In the genomic region with DNA sequence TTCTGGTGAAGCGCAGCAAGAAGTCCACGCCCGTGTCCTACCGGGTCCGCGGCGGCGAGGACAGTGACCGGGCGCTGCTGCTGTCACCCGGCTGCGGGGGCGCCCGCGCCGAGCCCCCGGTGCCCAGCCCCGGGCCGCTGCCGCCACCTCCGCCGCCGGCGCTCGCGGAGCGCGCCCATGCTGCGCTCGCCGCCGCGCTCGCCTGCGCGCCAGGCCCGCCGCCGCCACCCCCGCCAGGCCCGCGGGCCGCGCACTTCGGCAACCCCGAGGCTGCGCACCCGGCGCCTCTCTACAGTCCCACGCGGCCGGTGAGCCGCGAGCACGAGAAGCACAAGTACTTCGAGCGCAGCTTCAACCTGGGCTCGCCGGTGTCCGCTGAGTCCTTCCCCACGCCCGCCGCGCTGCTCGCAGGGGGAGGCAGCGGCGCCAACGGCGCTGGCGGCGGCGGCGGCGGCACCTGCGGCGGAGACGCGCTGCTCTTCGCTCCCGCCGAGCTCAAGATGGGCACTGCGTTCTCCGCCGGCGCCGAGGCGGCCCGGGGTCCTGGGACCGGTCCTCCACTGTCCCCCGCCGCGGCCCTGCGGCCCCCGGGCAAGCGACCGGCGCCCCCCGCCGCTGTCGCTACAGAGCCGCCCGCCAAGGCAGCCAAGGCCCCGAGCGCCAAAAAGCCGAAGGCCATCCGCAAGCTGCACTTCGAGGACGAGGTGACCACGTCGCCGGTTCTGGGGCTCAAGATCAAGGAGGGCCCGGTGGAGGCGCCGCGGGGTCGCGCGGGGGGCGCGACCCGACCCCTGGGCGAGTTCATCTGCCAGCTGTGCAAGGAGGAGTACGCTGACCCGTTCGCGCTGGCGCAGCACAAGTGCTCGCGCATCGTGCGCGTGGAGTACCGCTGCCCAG, we compare ENCODE assay signal across 8 mouse cellular contexts. TPM values are rescaled to one million over a fixed set of nuclear protein-coding genes. Genes with fewer than 3 reads are reported as not detected.
DNase-seq lines count a peak whose midpoint lies in the region; ATAC-seq and TF ChIP-seq lines count a peak whose summit lies in the region.
"Had no signal": no experiment of that assay in that cellular context is flagged by ENCODE, and none has a peak within 500 bp of the region (broad histone marks: within the 10 kb centered on the region; RNA-seq: fewer than 3 reads in every experiment).

No protein-coding gene starts in this region.

- 0 out of 2 replicates have a peak overlapping the region, but pooled peaks have one; percentile 4 for H3K9ac ChIP-seq in lung, embryonic 16.5 days (ENCODE audit: low read length)
- peak overlapping the region; percentile 32; the same call in 1 of the 2 replicates for H3K9ac ChIP-seq in intestine, embryonic 15.5 days
- peak overlapping the region; percentile 90 for H3K9ac ChIP-seq in midbrain, embryonic 16.5 days (ENCODE audit: low read depth, low read length)

- H3K27ac ChIP-seq in lung, embryonic 16.5 days (ENCODE audit: low read length), result no peak overlapping the region
- H3K27ac ChIP-seq in embryonic fibroblast, embryonic 13.5 days (ENCODE audit: insufficient read depth, low read length), result no peak overlapping the region
- 0 out of 2 replicates have a peak overlapping the region, but pooled peaks have one; percentile 6 for H3K27ac ChIP-seq in intestine, embryonic 15.5 days
- peak overlapping the region; percentile 95 for H3K27ac ChIP-seq in midbrain, embryonic 16.5 days (ENCODE audit: low read length)

- no peaks in the 10 kb centered on the region for H3K9me3 ChIP-seq in lung, embryonic 16.5 days (ENCODE audit: control insufficient read depth, low read length)
- no peaks in the 10 kb centered on the region for H3K9me3 ChIP-seq in intestine, embryonic 15.5 days
- H3K9me3 ChIP-seq in midbrain, embryonic 16.5 days (replicated peaks; ENCODE audit: control insufficient read depth, low read length, poor library complexity, severe bottlenecking), result no peaks in the 10 kb centered on the region

- ATAC-seq in lung, embryonic 16.5 days (ENCODE audit: low read depth), result peak; percentile 15; the same call in 1 of the 2 replicates
- peak; percentile 18; the same call in 1 of the 2 replicates for ATAC-seq in intestine, embryonic 15.5 days
- ATAC-seq in midbrain, embryonic 16.5 days, result peak; percentile 44

- peaks cover 93% of the 10 kb centered on the region for H3K27me3 ChIP-seq in lung, embryonic 16.5 days (ENCODE audit: control insufficient read depth, insufficient read depth, low read depth, low read length)
- peaks cover 86% of the 10 kb centered on the region for H3K27me3 ChIP-seq in intestine, embryonic 15.5 days (replicated peaks)
- 0 out of 2 replicates have a peak, but pooled peaks cover under 1% of the 10 kb centered on the region for H3K27me3 ChIP-seq in midbrain, embryonic 16.5 days (ENCODE audit: control insufficient read depth, insufficient read depth, low read depth, low read length)

- H3K4me2 ChIP-seq in lung, embryonic 16.5 days (ENCODE audit: low read depth, low read length), result peak overlapping the region; percentile 95
- H3K4me2 ChIP-seq in intestine, embryonic 15.5 days (replicated peaks), result peak overlapping the region; percentile 98
- peak overlapping the region; percentile 90 for H3K4me2 ChIP-seq in midbrain, embryonic 16.5 days (ENCODE audit: low read length)

- peak overlapping the region; percentile 55 for H3K4me3 ChIP-seq in lung, embryonic 16.5 days (ENCODE audit: low read length)
- peak overlapping the region; percentile 31 for H3K4me3 ChIP-seq in embryonic fibroblast, embryonic 13.5 days (ENCODE audit: insufficient read depth, low read length)
- H3K4me3 ChIP-seq in intestine, embryonic 15.5 days (replicated peaks), result peak overlapping the region; percentile 51
- peak overlapping the region; percentile 81 for H3K4me3 ChIP-seq in midbrain, embryonic 16.5 days (ENCODE audit: low read depth, low read length)
- H3K4me3 ChIP-seq: myocyte had no signal

- no peak for TF ChIP-seq CTCF in embryonic fibroblast, embryonic 13.5 days (IDR thresholded peaks at IDR 0.05; ENCODE audit: borderline replicate concordance, insufficient read depth, low read length)

- no peak for TF ChIP-seq POLR2A in embryonic fibroblast, embryonic 13.5 days (IDR thresholded peaks at IDR 0.05; ENCODE audit: low read depth, low read length)

- H3K36me3 ChIP-seq in lung, embryonic 16.5 days (ENCODE audit: control insufficient read depth, insufficient read depth, low read length), result no peaks in the 10 kb centered on the region
- H3K36me3 ChIP-seq in intestine, embryonic 15.5 days, result no peaks in the 10 kb centered on the region
- no peaks in the 10 kb centered on the region for H3K36me3 ChIP-seq in midbrain, embryonic 16.5 days (ENCODE audit: control insufficient read depth, insufficient read depth, low read length)

- H3K4me1 ChIP-seq in lung, embryonic 16.5 days (replicated peaks; ENCODE audit: control insufficient read depth, insufficient read depth, low read length), result peaks cover 35% of the 10 kb centered on the region
- H3K4me1 ChIP-seq in embryonic fibroblast, embryonic 13.5 days (ENCODE audit: control insufficient read depth, insufficient read depth, low read length), result no peaks in the 10 kb centered on the region; the same call in 1 of the 2 replicates
- H3K4me1 ChIP-seq in intestine, embryonic 15.5 days (replicated peaks), result peaks cover 39% of the 10 kb centered on the region
- H3K4me1 ChIP-seq in midbrain, embryonic 16.5 days (ENCODE audit: control insufficient read depth, insufficient read depth, low read length), result peaks cover 36% of the 10 kb centered on the region

- under 1% methylated on average over 92 of the region's 133 CpGs for WGBS in lung, embryonic 16.5 days
- WGBS in intestine, embryonic 15.5 days, result under 1% methylated on average over 114 of the region's 133 CpGs
- whole genome bisulfite sequencing in midbrain, embryonic 16.5 days, result under 1% methylated on average over 119 of the region's 133 CpGs

- no peak for DNase-seq in lung, postnatal 14 days
- peak; percentile 52 for DNase-seq in brain, adult 2 months (ENCODE audit: low read depth, low spot score)
- DNase-seq in thymus, postnatal 36 days, result peak; percentile 2 to 9

RNA-seq across cellular contexts. Expression of a gene that starts 0.8 kb away (rescaled TPM):
- 0.06 TPM in 1 of 2 replicates, not detected in the other for polyA plus RNA-seq in lung, embryonic 16.5 days (2015; fragmentation: Nextera tagmentation; extraction: Ambion mirVana)
- polyA plus RNA-seq in embryonic fibroblast, embryonic 13.5 days (2011; ENCODE audit: insufficient read length, low read depth, missing spikeins), result not detected in 2 replicates
- polyA plus RNA-seq in intestine, embryonic 15.5 days (2015; fragmentation: Nextera tagmentation; extraction: Ambion mirVana), result 1.1 TPM in 2 replicates
- 2.7 TPM in 2 replicates for polyA plus RNA-seq in midbrain, embryonic 16.5 days (2015; fragmentation: Nextera tagmentation; extraction: Ambion mirVana)
- polyA plus RNA-seq: myocyte had no signal

Comparison
In these comparisons a context has a peak if more than half of its experiments do, and no peak if none do; other contexts are left out.
1. H3K27ac ChIP-seq: peak in intestine, embryonic 15.5 days (single experiment) and midbrain, embryonic 16.5 days (single experiment); none in lung, embryonic 16.5 days (single experiment) and embryonic fibroblast, embryonic 13.5 days (single experiment).
2. H3K4me3 ChIP-seq: peak in every context shown above with its lines; median percentile 81 in midbrain, embryonic 16.5 days; 55 in lung, embryonic 16.5 days; 51 in intestine, embryonic 15.5 days; 31 in embryonic fibroblast, embryonic 13.5 days.
3. H3K9ac ChIP-seq: peak in every context shown above with its lines; median percentile 90 in midbrain, embryonic 16.5 days; 32 in intestine, embryonic 15.5 days; 4 in lung, embryonic 16.5 days.
4. Peak in every context shown above with its lines, with median percentiles within 50 percentile points of each other: ATAC-seq and H3K4me2 ChIP-seq.